Mouse (Mus musculus) adrenal gland, postnatal 10 days (tissue): ENCODE data around the gene Gm340. TPM values are rescaled to one million over a fixed set of nuclear protein-coding genes. Genes with fewer than 3 reads are reported as not detected.

ENCODE experiments used
- DNase-seq: peaks from one replicate; pipeline ENCODE4 v3.0.0; 2021; ENCODE audit warnings: mixed read lengths
- long read RNA-seq, 2 experiments: library from polyadenylated mRNA; stranded (forward); transcript quantifications; one replicate each; pipeline ENCODE4 v2.0.0; 2021
- total RNA-seq, 2 experiments: library from RNA; stranded (reverse); gene quantifications; 2 replicates each; pipeline ENCODE4 v1.2.3; 2021

The Gm340 gene
- 10 to 100 TPM; 10.1 to 13.0 TPM for total RNA-seq
- long read RNA-seq, experiment 1 = 0 reads
- long read RNA-seq, experiment 2 = 0 reads

DNA sequence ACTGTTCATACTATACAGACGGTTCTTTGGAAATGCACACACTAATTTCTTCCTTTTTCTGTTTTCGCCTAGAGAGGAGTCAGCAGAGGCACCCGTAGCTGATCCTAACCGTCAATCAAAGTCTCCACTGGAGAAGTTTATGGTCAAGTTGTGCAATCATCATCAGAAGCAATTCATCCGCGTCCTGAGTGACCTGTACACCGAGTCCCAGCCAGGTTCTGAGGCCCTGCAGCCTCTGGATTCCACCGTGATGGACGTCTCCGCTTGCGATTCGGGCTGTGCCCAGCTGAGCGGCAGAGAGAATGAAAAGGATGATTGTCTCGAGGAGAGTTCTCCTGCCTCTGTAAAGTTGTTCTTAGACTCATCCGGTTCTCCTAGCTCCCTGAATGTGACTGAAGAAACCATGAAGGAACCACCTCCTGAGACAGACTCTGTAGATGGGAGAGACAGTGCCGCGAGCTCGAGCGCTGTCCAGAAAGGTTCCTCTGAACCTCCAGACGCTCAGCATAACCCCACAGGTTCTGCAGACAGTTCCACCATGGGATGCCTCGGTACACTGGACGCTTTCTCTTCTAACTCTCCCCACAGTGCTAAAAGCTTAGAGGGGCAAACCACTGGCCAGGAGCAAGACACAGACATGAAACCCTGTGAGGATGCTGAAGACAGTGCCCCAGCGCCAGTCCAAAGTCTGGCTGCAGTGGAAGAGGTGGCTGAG, at the start of gene Gm340:
Gm340 (plus strand) TSS at position 665 of the 715 bp plus-strand sequence.
- DNase-seq = no peak

DNA sequence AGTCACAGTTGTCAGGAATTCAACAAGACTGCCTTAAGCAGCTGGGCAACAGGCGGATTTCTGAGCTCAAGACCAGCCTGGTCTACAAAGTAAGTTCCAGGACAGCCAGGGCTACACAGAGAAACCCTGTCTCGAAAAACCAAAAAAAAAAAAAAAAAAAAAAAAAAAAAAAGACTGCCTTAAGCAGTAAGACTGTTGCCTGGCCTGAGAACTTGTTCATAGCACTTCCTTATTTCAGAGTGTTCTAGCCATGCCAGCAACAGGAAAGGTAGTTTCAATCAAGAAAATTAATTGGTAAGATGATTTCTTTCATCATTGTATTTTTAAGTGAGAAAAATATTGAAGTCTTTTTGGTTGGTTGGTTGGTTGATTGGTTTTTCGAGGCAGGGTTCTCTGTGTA, 48.1 kb upstream of the Gm340 start:
- no peak for DNase-seq

DNA sequence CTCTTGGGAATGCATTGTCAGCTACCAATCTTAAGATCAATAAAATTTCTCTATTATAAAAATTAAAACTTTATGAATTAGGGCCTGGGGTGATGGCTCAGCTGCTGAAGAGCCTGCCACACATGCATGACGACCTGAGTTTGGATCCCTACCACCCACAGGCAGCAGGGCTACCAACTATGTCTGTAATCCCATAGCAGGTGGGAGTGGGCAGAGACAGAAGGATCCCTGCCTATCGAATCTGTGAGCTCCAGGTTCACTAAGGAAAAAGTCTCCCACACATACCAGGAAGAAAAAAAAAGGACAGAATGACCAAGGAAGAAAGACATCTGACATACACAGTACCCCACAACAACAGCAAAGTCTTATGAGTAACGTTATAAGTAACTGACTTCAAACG, 25.2 kb upstream of the Gm340 start:
- DNase-seq = no peak

DNA sequence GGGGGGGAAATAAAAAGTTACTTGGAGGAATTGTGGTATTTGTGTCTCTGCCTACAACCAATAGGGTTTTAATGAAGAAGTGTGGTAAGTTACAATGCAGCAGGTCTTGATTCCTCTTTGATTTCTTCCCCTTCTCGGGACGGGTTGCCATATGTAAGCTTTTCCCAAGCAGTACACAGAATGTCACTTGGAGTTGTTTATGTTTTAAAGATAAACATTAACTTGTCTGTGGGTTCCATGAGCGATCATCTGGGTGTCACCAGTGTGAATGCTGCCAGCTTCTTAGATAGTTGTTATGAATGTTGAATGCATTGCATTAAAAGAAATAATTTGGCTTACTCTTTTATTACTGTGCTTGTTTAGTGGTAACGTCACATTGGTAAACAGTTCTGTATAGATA, 24.7 kb upstream of the Gm340 start:
- no peak for DNase-seq

DNA sequence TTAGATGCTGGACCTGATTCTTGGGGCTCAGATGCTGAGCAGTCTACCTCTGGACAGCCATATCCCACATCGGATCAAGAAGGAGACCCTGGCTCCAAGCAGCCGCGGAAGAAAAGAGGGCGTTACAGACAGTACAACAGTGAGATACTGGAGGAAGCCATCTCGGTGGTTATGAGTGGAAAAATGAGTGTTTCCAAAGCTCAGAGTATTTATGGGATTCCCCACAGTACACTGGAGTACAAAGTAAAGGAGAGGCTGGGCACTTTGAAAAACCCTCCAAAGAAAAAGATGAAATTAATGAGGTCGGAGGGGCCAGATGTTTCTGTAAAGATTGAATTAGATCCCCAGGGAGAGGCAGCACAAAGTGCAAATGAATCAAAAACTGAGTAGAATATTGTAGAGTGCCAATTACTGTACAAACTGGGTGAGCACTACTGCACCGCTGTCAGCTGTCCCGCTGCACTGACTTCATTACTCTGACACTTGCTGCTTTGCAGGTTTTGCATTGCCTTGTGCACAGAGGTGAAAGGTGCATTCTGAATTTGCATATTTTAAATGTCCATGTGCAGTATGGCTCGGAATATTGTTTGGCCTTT, 23.2 kb upstream of the Gm340 start:
- no peak for DNase-seq

DNA sequence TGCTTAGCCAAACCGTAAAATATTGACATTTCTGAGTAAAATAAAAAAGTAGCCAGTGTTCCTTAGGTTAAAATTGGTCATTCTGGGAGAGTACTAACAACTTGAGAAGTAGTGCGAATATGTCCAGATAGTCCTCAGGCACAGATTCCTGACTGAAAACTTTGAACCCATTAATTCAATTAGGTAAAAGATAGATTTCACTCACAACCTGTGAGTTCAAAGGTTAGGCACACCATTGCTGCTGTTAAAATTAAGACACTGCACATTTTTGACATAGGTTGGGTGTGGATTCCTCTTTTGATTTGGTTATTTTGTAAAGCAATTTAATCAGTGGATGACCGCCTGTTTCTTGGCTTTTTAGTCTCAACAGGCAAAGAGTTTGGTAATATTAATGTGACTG, 21.3 kb upstream of the Gm340 start:
- no peak for DNase-seq

DNA sequence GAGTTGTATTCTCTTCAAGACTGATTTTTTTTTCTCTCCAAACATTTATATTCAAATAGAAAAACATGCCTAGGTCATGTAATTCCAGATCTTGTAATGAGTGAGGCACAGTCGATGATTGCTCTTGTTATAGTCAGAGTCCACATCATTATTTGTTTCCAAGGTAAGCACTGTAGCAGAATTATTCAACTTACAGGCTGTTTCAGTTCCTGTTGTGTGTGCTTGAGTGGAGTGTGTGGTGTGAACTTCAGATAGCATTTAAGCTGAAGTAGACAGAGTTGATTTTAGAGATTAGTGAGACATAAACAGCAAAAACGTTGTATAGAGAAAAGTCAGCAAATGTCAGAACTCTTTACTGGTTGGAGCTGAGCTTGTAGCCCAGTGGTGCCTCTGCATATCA, 13.4 kb upstream of the Gm340 start:
- no peak for DNase-seq

DNA sequence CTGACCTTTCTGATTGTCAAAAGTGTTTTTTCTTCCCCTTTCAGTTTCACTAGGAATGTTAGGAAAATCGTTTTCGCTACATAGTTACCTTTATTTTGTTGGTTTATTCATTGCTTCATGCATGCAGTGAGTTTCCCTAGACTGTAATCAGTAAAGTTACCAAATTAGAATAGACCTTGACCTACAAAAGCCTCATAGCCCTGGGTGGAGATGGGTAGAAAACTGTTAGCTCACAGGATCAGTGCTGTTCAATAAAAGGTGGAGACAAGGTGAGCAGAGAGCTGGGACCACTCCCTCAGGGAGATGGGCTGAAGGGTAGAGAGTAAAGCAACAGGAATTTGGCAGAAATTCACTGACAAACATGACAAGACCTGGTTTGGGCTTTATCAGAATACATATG, 8.5 kb upstream of the Gm340 start:
- DNase-seq = no peak

DNA sequence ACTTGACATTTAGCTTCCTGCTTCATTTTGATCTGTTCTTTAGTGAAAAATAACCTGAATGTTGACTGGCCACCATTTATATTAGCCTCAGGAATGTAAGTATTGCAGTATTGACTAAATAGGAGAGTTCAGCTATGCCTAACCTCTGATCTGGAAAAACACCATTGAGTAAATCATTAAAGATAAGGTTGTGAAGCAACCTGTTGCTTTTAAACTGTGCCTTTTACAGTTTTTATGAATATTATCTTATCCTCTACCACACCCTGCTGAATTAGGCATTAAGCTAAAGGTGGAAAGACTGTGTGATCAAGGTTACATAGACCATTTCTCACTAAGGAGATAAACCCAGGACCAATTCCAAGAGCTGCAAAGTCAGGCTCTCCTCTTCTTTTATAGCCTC, 4.6 kb upstream of the Gm340 start:
- DNase-seq = no peak

DNA sequence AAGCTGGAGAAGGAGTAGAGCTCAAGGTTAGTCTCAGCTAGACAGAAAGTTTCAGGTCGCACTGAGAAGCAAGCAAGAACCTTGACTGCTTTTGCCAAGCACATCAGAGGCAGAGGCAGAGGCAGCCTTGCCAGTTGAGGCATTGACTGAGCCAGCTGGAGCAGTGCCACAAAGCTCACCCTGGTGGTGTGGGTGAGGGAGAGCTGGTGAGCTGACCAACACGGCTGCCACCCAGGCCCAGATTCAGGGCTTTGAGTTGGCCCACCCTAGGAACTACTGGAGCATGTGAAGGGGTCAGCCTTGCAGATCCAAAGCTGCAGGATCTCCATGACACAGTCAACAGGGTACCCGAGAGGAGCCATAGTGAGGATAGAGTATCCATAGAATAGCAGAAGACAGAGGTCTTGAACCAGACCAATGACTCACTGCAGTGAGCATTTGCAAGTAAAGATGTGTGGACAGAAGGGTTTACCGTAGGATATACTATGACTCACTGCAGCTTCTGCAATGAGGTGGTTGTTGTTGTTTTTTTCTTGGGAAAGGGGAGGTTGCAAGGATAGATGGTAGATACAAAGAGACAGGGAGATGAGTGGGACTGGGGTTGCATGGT, 2.8 kb upstream of the Gm340 start:
- DNase-seq = peak; percentile 87

DNA sequence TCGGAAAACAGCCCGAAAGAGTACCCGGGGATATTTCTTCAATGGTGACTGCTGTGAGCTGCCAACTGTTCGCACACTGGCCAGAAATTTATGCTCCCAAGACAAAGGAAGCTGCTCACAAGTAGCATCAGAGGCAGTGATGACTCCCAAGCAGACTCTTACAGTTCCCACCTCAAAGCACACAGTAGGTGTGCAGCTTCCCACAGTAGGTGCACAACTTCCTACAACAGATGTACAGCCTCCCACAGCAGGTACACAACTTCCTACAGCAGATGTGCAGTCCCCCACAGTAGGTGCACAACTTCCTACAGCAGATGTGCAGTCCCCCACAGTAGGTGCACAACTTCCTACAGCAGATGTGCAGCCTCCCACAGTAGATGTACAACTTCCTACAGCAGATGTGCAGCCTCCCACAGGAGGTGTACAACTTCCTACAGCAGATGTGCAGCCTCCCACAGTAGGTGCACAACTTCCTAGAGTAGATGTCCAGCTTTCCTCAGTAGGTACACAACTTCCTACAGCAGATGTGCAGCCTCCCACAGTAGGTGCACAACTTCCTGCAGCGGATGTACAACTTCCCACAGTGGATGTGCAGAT, 846 bp downstream of the Gm340 start:
- no peak for DNase-seq

DNA sequence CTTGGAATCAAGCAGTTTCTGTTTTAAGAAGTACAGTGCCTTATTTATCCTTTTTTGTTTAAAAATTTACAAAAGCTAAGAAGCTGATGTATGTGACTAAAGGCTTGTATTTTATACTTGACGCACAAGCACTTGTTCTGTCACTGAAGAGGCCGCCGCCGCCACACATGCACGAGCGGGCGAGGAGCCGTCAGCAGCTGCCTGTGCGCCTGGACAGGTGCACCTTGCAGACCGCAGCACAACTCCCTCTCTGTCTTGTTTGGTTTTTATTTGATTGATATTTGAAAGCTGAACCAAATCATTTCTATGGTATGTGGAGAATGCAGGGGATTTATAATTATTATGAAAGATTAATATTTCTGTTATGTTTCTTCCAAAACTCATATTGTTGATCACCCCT, 4.6 kb downstream of the Gm340 start:
- no peak for DNase-seq

DNA sequence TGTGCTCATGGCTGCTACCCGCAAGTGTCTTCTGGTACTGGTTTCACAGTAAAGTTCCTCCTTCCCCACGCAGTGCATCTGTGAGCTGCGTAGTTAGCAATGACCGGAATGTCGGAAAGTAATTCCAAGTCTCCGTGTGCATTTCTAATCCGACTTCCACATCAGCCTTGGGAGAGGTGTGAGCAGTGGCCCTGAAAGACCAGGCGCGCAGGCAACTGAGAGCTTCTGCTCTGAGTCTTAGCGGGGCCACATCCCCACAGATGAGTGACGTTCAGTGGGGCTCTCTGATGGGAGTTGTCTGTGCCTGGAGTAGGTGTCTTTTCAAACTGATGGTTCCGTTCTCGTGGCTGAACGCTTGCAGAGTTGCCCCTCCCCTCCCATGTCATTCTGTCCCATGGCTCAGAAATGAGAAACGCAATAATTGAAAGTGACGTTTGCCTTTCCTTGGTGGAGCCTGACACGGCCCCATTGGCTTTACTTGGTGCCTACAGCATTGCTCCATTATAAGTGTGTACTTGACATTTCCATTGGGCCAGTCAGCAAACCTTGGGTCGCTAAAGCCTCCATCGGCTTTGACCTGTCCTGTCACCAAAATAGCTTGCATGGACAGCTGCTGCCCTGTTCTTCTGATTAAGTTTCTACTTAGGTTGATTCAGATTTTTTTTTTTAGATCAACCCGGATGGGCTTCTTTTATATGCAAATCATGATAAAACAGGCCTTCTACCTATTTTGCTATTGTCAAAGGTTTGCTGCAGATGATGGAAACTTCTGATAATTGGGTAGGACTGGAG, 5.5 kb downstream of the Gm340 start:
- no peak for DNase-seq

DNA sequence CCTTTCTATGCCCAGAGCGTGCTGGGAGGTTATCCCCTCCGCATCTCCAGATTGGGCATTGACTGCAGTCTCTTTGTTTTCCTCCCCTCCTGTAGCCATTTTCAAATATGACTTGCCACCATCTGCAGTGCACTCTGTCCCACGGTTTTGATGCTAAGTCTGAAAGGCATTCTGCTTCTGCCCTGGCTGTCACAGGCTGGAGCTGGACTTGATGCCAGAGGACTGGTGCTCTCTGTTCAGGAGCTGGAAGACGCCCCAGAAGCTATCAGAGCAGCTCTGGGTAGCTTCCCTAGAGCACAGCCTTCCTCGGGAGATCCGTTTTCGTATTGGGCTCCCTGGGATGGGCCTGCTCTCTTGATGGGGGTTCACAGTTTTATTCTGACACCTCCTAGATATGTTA, 6.9 kb downstream of the Gm340 start:
- DNase-seq = no peak

DNA sequence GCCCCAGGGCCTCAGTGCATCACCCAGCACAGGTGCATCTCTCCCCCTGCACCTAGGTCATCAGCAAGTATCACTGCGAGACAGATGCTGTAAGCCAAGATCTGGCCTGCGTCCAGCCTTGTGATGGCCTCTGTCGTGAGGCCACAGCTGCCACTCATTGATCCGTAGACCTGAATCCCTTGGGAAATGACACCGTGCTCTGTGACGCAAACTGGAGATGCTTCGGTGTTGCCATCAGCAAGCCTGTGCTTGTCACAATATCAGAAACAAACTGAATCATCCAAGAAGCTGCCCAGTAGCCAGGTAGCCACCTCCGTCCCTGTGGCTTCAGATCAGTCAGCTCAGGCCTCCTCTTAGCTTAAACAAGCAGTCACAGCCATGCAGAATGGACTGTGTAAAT, 7.5 kb downstream of the Gm340 start:
- no peak for DNase-seq

DNA sequence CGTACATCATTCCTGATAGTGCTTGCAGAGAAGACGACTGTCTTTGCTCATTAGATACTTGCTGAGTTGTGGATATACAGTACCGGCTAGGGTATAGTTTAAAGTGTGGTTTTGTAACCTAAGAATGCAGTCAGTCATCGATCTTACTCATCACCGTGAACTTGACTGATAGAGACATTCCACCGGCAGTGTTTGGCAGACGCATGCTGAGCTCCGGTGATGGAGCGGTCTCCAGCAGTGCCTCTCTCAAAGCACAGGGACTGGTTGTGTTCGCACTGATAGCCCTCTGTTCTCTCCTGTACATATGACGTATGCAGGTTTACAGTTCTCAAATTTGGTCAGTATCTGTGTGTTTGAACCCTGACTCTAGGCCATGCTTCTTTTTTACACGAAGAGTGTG, 9.6 kb downstream of the Gm340 start:
- DNase-seq = no peak

DNA sequence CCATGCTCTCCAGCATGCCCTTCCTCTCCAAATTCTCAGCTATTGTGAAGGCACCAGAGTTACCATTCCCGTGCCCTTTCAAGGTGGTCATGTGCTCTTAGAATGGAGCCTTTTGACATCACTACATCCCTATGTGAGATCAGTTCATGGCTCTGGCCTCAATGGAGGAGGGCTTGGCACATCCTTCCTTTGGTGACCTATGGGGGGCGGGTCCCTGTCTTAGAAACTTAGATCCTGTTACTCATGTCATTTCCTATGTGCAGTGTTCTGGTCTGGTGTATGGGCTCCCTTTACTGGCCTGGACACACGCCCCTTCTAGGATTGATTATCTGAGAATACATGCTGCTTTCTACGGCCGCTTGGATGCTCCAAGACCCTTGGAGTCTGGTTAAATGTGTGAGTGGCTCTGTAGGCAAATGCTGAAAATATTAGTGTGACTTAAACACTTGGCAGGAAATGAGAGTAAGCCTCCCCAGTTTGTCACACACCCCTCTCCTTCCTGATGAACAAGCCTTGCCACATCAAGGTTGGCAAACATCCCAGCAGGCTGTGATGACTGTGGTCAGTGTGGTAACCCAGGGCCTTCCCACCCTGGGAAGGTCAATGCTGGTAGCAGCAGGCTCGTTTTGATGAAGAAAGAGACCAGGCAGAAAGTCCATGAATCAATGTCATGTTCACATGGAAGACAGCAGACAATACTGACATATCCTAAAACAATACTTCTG, 15.2 kb downstream of the Gm340 start:
- DNase-seq = peak; percentile 90

DNA sequence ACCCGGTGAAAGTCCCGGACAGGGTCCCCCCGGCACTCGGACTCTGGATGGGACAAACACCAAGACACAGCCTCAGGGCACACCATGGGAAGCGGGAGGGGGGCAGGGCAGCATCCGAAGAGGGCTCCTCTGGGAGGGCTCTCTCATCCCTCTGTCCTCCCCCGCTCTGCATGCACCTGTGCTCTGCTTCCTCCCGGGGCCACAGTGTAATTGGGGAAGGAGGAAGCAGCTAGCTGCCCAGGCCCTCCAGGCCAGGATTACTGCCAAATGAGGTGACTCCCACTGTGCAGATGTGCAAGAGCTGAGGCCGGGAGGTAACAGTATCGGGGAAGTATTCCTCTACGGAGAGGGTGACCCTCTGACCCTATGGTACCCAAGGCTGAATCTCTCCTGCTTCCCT, 18.5 kb downstream of the Gm340 start:
- DNase-seq = no peak

DNA sequence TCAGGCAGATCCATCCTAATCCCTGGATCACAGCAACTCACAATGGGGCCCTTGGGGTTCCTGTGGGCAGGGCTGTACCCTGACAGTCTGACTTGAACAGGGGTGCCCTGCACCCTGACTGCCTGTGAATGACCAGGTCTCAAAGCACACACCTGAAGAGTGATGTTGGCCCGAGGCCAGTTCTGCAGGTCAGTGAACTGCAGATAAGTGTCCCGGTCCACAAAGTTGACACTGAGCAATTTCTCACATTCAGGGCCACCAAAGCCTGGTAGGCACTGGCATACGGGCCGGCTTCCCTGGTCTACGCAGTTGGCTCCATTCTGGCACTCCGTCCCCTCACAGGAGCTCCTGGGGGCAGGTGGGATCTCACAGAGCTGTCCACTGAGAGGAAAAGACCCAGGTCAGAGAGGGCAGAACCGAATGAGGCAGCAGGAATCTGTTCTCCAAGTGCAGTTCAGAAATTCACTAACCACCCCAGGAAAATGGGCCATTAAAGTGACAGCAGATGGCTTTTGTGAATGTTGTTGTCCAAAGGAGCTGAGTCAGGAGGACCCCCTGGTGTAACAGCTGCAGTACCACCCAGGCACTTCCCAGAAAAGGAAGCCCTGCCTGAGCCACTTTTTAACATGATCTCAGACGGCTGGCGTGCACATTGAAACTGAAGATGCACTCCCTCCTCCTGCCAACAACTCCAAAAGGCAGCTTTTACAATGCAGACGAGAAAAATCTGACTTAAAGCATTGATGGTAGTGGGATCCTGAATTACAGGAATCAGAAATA, 24.2 kb downstream of the Gm340 start:
- no peak for DNase-seq

DNA sequence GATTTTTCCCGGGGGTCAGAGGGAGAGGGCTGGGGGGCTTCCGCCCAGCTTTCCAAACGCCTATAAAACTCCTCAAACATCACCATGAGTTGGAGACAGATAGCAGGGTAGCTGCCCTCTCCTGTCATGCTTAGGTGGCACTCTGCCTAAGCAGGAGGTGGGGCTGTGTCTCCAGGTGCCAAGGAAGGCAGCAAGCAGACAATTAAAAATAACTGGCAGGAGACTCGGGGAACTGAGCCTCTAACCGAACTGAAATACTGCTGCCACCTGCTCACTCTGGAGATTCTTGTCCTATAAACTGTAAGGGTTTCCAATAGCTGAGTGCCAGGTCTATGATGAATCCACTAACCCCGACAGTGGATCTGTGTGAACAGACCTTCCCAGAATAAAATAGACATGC, 29.5 kb downstream of the Gm340 start:
- DNase-seq = no peak
